Mouse (Mus musculus) MN1 (cell line): Measurements from ENCODE around the gene Ceacam15.
"Not testable (repeated sequence)": the region's sequence is repeated elsewhere in the genome, so short reads cannot be mapped to it uniquely, and the experiment has no call there.

Experiments used
- DNase-seq: peaks from one replicate; pipeline ENCODE4 v3.0.0-alpha.2; 2016; ENCODE audit warnings: low spot score

The Ceacam15 gene

GRCm38 (mm10) chr7:16675605-16676004 is at the start of gene Ceacam15:
Ceacam15 (minus strand) TSS chr7:16675705.
- no peak for DNase-seq

- not testable (repeated sequence) for DNase-seq
These were observed 47.0 kb upstream of the Ceacam15 start for GRCm38 (mm10) chr7:16722490-16722889.

GRCm38 (mm10) chr7:16721629-16722028 is 46.1 kb upstream of the Ceacam15 start, which contains the start of gene Ceacam9:
Ceacam9 (plus strand) TSS chr7:16721929.
- no peak for DNase-seq

GRCm38 (mm10) chr7:16716456-16717152 is 41.1 kb upstream of the Ceacam15 start:
- DNase-seq: not testable (repeated sequence)

- no peak for DNase-seq
These were observed 37.3 kb upstream of the Ceacam15 start for GRCm38 (mm10) chr7:16712633-16713415.

- DNase-seq: no peak
These were observed 35.1 kb upstream of the Ceacam15 start for GRCm38 (mm10) chr7:16710604-16711003.

GRCm38 (mm10) chr7:16708244-16708643 is 32.7 kb upstream of the Ceacam15 start:
- DNase-seq: no peak

GRCm38 (mm10) chr7:16706385-16706784 is 30.9 kb upstream of the Ceacam15 start:
- no peak for DNase-seq

- no peak for DNase-seq
These were observed 25.1 kb upstream of the Ceacam15 start for GRCm38 (mm10) chr7:16700583-16700982.

GRCm38 (mm10) chr7:16699042-16699441 is 23.5 kb upstream of the Ceacam15 start:
- no peak for DNase-seq

- peak; percentile 24 for DNase-seq
These were observed 19.5 kb upstream of the Ceacam15 start for GRCm38 (mm10) chr7:16695025-16695424.

- no peak for DNase-seq
These were observed 13.7 kb upstream of the Ceacam15 start for GRCm38 (mm10) chr7:16689196-16689595.

- DNase-seq: not testable (repeated sequence)
These were observed 4.7 kb upstream of the Ceacam15 start for GRCm38 (mm10) chr7:16680194-16680593.

- DNase-seq: not testable (repeated sequence)
These were observed 806 bp downstream of the Ceacam15 start for GRCm38 (mm10) chr7:16674699-16675098.

GRCm38 (mm10) chr7:16673823-16674222 is 1.7 kb downstream of the Ceacam15 start:
- DNase-seq: no peak

- DNase-seq: not testable (repeated sequence)
These were observed 7.1 kb downstream of the Ceacam15 start for GRCm38 (mm10) chr7:16668331-16668930.

- no peak for DNase-seq
These were observed 31.2 kb downstream of the Ceacam15 start for GRCm38 (mm10) chr7:16644260-16644659.

GRCm38 (mm10) chr7:16643106-16643505 is 32.4 kb downstream of the Ceacam15 start:
- DNase-seq: not testable (repeated sequence)

GRCm38 (mm10) chr7:16639028-16639427 is 36.5 kb downstream of the Ceacam15 start:
- peak; percentile 86 for DNase-seq

GRCm38 (mm10) chr7:16635116-16635515 is 40.4 kb downstream of the Ceacam15 start:
- no peak for DNase-seq

GRCm38 (mm10) chr7:16633913-16634312 is 41.6 kb downstream of the Ceacam15 start:
- peak; percentile 31 for DNase-seq

GRCm38 (mm10) chr7:16631932-16632331 is 43.6 kb downstream of the Ceacam15 start:
- no peak for DNase-seq

GRCm38 (mm10) chr7:16631025-16631424 is 44.5 kb downstream of the Ceacam15 start:
- DNase-seq: no peak
